Mouse (Mus musculus): ENCODE results near the gene Nup88.

- no peak for TF ChIP-seq CTCF (IDR thresholded peaks at IDR 0.05; ENCODE audit: low read depth)
- no peak for TF ChIP-seq EP300 (IDR thresholded peaks at IDR 0.05; ENCODE audit: low read depth)
Measured at GRCm38 (mm10) chr11:70972586-70972985, 2.8 kb upstream of the Nup88 start.

Measured in liver, embryonic 14.5 days (tissue).